Mouse (Mus musculus) adrenal gland, postnatal 10 days (tissue): ENCODE results near the gene Sh3rf1. TPM values are rescaled to one million over a fixed set of nuclear protein-coding genes. Genes with fewer than 3 reads are reported as not detected.

Experiments used
- DNase-seq: peaks from one replicate; pipeline ENCODE4 v3.0.0; 2021; ENCODE audit warnings: mixed read lengths
- long read RNA-seq, 2 experiments: library from polyadenylated mRNA; stranded (forward); transcript quantifications; one replicate each; pipeline ENCODE4 v2.0.0; 2021
- total RNA-seq, 2 experiments: library from RNA; stranded (reverse); gene quantifications; 2 replicates each; pipeline ENCODE4 v1.2.3; 2021

The Sh3rf1 gene
- 10 to 100 TPM; 10.1 to 10.4 TPM for total RNA-seq
- long read RNA-seq, experiment 1, full-length matches to known transcripts: 1 of 8 reads
- long read RNA-seq, experiment 1, partial matches to known transcripts: 2 of 8 reads
- long read RNA-seq, experiment 1, other reads (novel, unspliced or antisense): 5 of 8 reads
- long read RNA-seq, experiment 2, full-length matches to known transcripts: 1 of 1 reads
- long read RNA-seq, experiment 2, partial matches to known transcripts: 0 of 1 reads
- long read RNA-seq, experiment 2, other reads (novel, unspliced or antisense): 0 of 1 reads

DNA sequence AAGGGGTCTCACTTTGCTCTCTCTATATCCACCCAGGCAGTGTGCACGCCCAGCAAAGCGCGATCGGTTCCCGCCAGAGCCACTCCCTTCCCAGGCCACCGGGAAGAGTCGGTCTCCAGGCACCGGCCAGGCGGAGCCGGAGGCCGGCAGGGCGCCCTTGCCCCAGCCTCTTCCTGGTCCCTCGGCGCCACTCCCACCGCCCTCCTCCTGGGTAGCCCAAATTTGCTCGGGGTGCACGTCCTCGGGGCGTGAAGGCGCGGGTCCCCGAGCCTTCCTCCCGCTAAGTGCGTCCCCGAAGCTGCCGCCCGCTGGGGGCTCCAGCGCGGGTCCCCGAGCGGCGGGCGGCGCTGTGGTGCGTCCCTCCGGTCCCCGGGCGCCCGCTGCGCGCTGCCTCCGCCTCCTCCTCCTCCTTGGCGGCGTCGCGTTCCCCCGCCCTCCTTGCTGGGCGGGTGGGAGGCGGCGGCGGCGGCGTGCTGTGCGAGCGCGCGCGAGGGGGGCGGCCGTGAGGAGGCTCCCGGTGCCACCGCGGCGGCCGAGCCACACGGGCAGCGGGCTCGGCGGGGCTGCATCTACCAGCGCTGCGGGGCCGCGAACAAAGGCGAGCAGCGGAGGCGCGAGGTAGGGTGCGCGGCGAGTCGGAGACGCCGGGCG is at the start of gene Sh3rf1:
Gene Sh3rf1, plus strand, starts transcription at position 144 of the 651 bp plus-strand sequence.
- peak; percentile 90 for DNase-seq

DNA sequence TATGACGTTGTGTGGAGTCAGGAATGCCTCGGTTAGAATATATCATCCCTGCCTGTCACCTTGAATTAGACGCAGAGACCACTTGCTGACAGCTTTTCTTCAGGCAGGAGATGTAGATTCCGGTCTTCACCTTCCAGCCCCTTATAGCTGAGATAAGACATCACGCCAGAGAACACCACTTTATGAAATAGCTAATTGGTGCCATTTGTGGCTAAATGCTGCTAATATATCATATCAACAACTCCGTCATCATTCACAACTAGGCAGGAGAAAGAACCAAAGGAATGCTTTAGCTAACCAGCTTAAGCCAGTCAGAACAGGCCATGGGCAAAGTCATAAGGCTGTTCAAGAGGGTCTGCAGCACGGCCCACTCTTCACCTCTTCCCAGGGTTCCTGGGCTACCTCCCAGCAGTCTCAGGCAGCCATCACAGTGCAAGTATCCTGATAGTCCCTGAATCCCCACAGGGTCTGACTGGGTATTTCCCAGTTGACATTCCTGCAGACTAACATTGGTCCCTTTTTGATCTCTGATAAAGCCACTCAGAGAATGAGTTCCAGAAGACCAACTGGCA is 49.7 kb upstream of the Sh3rf1 start:
- DNase-seq: no peak

DNA sequence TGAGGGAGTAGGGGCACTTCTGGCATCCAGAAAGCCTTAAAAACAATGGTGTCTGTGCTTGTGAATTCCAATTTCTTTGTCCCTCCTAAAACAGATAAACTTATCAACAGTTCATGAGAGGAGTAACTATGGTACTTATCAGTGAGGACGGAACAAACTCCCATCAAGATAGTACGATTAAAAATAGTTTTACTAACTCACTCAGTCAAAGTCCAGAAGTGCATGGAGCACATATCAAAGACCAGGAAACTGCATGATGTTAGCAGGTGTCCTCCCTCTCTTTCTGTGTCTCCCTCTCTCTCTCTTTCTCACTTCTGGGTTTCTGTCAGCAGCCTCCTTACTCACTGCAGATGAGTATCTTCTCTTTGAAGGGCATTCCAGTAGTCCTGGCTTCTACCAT is 47.8 kb upstream of the Sh3rf1 start:
- DNase-seq: no peak

DNA sequence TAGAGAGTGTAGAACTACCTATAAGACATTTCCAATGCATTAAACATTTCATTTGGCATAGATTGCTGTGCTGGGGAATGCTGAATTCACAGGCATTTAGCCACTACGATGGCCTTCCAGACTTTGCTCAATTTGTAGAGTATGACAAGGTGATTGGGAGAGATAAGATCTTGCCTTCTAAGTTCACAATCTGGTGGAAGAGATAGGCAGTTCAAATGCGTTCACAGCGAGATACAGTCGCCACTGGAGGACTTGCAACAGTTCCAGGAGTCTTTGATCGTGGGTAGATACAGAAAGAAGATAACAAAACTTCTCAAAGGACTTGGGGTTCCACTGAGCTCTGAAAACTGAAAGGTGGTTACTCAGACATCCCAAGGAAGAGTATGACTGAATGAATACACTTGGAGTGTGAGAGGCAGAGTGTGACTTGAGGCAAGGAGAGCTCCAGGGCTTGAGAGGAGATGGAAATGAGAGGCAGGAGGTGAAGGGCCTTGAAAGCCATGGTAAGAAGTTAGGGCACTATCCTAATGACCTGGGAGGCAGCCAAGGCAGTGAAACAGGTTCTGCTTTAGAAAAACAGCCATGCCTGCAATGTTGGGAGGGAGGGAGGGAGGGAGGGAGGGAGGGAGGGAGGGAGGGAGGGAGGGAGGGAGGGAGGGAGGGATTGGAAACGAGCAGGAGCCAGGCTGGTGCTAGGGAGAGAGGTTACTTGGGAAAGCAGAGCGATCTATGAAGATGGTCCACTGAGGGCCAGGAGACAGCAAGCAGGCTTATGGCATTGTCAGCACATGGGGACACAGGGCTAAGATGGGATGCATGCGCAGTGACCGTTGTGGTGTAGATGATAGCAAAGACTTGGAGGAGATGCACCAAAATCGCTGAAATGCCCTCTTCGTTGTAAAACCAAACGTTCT is 45.7 kb upstream of the Sh3rf1 start:
- DNase-seq: no peak

DNA sequence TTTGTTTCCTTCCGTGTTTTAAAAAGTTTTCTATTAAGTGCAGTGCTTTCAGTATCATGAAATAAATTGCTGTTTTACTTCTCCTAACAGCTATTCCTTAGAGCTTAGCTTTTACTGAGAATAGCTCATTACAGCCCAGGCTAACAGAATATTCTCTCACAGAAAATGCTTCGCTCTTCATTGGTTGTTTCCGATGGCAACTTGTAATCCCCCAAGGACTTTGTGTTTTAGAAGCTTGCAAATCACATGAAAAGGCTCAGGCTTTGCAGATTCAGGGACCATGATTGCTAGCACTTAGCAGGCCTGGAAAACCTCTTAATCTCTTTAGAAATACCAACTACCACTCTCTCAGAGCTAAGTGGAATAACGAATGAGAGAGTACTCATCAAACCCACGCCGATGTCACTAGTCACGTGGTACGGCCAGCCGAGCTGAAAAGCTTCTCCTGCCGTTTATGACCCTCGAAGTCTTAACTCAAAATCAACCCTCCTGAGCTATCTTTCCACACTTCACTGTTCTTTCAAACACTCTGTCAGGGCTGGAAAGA is 45.0 kb upstream of the Sh3rf1 start:
- no peak for DNase-seq

DNA sequence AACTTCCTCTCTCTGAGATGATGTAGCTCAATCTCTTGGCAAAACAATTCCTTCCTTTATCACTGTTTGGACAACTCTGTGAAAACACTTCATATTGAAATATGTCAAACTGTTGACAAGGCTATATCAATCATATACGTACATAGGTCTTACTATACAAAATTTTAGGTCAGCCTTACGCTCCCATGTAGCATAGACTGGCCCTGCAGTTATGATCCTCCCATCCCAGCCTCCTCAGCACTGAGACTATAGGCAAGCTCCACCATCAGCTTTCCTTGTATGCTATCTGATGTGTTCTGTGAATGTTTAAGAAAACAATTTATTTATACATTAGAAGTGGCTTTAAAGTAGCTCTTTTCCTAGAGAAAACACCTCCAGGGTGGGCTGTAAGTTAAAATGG is 42.1 kb upstream of the Sh3rf1 start:
- DNase-seq: no peak

DNA sequence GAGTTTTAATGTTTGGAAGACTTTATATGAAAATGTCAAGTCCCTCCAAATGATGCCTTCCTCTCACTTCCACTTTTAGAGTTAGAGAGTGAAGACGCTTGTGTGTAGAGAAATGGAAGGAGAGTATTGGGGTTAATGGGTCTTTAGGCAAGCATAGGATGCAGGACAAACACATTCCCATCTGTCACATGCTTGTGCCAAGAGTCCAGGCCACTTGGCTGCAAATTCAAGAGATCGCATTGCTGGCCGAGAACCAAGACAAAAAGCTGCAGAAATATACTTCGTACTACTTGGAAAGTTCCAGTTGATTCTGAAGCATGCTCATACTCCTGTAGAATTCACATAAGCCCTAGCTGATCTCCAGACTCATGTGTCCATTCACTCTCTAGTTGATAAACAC is 41.7 kb upstream of the Sh3rf1 start:
- DNase-seq: peak; percentile 8

DNA sequence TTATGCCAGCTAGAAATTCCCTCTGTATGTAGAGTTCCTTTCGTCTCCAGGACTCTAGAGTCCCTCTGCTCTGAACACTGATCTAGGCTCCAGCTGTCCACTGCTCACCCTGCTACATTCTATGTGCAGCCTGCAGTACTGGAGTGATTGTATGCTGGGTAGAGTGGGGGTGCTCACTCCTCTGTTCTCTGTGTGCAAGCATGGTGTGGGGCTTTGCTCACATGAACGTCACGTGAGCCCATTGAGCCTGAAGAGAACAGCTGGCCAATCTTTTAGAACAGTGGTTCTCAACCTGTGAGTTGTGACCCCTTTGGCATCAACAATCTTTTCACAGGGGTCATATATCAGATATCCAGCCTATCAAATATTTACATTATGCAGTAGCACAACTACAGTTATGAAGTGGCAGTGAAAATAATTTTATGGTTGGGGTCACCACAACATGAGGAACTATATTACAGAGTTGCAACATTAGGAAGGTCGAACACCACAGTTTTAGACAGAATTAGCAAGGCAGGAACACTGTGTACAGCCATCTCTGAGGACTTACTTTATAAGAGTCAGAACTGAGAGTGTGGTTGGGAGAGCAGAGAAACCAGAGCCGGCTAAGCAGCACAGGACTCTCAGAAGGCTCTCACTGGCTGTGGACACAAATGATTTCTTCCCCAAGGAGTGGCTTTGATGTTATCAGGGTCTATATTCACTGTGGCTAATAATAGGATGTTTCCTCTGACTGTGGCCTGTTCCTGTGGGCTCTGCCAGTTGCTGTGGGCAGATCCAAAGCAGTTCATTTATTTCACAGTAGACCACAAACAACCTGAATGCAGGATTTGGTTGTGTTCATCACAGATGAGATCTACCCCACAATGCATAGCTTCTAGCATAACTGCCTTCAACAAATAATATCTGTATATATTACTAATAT is 38.1 kb upstream of the Sh3rf1 start:
- no peak for DNase-seq

DNA sequence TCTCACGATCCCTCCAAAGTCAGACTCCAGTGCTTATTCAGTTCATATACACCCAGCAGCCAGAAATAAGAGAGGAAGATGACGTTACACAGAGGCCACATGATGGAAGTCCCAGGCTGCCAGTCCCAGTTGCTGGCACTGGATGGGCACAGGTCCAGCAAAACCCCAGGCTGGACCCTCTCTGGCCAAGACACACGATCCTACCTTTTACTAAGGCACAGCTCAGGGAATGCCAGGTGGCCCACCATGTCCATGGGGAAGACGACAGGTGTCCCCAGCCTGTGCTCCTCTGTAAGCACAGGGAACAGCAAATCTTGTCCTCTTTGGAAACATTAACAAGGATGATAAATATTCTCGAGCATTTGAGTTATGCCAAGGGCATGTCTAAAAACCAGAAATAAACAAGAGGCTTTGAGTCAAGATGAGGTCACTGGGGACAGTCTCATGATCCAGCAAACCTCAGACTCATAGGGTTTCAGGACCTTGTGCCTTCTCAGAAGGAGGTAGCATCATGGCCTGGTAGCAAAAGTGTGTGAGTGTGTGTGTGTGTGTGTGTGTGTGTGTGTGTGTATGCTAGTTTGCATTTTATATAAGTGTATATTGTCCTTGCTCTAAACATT is 29.3 kb upstream of the Sh3rf1 start:
- DNase-seq: peak; percentile 9

DNA sequence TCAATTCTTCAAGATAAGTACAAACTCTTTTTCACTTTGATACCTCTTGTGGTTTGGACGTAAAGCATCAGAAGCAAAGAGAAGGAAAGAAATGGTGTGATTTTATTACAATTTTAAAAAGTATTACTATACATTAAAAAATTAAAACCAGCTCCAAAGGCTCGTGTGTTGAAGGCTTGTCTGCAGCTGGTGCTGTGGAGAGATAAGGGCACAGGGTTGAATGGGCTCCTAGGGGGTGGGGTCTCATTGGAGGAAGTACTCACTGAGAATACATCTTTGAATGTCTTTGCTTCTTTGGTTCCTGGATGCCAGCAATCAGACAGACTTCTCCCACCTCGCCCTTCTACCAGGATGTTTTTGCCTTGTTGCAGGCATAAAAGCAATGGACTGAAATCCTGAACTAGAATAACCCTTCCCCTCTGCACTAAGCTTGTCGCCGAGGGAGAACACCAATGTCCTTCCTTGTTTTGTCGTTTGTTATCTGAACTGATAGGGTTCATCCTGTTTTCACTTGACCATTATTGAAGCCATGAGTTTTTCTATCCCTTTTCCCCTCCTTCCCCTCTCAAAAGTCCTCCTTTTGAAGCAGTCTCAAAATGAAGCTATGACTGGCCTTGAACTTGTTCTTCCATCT is 23.3 kb upstream of the Sh3rf1 start:
- no peak for DNase-seq

DNA sequence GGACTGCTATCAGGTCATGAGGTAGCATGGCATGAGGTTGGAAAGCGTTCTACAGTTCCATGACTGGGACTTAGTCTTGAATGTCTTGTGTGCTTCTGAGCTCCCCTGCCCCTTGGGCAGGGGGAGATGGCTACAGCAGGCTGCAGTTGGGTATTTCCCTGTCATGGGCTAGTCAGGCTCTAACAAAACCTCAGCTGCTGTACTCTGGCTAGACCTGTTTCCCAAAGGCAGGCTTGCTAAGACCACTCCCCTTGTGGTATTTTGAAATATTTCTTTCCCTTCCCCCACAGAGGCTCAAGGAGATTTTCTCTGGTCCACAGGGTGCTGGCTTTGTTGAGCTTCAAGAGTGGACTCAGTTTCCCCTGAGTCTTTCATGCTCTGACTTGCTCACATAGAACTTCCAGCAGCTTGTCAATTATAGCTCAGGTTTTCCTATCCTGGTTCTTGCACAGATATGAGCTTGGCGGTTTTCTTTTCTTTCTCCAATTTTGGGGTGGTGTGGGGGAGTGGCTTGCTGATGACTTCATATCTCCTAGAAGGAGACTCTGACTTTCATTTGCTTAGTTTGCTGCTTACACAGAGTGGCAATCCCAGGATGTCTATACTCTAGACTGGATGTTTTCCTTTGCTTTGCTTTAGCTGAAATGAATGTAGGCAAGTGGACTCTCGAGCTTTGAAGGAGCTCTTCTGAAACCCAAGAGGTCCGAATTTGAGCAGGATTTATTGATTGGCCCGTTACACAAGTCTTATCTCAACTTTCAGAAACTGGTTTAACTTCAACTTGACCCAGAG is 20.4 kb upstream of the Sh3rf1 start:
- DNase-seq: no peak

DNA sequence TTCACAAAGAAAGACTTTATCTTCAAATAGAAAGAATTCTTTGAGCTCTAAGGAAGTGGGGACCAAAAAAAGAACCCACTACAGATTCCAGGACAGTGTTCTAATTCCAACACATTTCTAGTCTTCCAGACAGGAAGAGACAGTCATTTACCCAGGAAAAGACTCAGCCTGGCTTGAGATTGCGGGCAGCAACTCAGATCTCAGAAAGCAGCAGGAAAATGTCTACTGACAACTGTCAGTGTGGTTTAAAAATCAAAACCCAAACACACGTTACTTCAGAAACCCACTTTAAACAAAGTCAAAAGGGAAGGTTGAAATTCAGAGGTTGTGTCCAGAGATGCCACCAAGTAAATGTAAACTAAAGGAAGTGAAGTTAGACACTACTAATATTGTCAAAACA is 16.8 kb upstream of the Sh3rf1 start:
- DNase-seq: no peak

DNA sequence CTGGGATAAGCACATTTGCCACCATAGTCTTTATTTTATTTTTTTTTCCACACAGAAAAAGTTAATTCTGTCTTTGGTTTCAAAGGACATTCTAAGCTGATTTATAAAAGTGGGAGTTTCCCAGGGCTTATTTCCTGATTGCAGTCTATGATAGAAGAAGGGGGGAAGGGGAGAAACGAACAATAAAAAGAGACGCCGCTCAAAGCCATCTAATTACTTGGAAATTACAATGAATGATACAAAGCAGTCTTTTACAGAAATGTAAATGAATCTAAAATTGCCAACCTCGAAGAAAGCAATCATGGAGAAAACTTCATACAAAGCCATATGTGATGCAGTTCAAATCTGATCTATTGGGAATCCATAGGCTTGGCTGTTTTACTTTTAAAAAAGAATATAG is 16.0 kb upstream of the Sh3rf1 start:
- no peak for DNase-seq

DNA sequence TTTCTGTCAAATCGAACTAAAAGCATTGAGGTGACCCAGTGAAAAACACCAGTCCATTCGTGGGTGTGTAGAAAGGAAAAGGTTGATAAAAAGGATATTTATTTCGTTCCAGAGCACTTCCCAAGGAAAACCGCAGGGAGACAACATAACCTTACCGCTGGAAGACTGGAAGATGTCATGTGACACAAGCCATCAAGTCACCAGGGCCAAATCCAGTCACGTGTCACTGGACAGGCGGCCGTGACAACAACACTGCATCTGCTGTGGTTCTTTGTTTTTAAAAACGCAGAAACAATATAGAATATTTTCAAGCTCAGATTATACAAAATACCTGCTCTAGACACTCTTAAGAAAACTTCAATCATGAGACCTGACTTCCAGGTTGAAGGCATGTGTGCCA is 15.0 kb upstream of the Sh3rf1 start:
- DNase-seq: no peak

DNA sequence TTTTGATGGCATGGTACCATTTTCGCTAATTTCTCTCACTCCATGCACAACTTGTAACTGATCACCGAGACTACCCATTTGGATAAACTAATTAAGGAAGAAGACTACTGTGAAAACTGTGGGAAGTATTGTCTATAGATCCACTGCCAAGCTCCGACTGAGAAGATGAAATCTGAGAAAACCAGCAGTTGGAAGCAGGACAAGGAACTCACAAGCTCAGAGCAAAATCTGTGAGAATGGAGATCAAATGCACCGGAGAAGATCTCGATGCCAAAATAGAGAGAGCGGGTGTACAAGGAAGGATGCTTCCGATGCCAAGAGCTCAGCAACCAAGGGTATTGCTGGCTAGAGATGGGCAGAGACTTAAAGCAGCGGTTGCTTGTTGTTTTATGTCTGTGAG is 12.8 kb upstream of the Sh3rf1 start:
- no peak for DNase-seq

DNA sequence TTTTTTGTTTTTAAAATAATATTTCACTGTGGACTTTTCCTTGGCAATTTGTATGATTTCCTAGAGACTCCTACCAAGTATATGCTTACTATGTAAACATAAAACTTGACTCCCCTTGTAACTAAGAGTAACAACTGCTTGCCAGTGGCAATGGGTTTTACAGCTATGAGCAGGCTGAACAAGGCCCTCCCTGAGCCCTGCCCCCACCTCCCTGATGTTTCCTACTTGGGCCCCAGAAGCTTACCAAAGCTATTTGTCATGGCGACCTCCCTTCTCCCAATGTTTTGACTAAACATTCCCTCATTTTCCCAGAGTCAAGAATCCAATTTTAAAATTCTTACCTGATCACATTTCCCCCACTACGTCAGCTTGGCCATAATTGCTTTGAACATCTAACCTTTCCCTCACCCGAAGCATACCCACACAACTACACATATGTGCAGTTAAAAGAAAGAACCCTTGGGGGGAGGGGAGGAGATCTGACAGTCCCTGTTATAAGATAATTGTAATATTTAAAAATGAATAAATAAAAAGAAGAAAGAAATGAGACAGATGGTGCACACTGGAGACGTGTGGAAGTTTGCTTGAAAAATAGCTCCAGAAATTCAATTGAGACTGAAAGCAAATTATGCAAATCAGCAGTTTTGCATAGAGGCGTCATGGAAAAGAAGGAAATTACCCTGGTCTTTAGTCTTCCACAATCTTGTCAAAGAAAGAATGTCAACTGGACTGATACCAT is 8.4 kb upstream of the Sh3rf1 start:
- no peak for DNase-seq

DNA sequence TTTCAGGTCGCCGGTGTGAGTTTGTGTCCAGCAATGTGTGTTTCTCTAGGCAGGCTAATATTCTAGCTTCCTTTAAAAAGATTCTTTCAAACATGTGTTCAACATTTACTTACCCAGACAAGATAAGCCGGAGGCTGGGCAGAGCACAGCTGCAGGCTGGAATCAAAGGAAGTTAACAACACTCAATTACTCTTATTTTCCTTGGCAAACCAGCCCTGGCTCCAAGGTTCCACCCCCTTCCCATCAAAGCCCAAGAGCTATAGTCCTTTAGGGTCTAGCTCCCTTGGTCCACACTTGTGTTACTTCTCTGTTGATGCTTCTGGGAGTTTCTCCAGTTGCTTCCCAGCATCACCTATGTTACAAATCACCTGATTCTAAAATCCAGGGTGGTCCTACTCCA is 6.7 kb upstream of the Sh3rf1 start:
- DNase-seq: no peak

DNA sequence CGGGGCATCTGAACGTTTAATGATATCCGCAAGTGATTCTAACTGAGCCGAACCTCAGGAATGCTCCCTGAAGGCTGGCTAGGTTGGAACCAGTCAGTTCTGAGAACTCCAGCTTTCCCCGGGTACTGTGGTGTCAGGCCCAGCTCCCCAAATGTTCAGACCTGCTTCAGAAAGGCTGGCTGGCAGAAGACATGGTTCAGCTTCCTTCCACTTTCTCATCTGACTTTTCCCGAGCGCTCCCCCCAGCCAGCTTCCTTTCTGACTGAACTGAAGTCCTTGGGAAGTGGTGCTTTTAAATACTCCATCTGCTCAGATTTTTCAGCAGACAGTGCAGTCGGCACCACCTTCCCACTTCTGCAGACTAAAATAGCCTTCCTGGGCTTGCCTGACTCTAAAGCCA is 6.2 kb upstream of the Sh3rf1 start:
- no peak for DNase-seq

DNA sequence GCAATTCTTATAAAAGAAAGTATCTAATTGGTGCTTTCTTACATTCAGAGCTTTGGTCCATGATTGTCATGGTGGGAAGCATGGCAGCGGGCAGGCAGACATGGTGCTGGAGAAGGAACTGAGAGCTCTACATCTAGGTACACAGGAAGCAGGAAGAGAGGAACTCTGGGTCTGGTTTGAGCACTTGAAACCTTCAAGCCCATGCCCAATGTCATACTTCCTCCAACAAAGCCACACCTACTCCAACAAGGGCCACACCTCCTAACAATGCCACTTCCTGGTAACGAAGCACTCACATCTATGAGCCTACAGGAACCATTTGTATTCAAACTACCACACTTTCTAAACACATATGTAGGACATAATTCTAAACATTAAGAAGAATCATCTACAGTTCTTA is 5.2 kb upstream of the Sh3rf1 start:
- DNase-seq: no peak
